Mouse (Mus musculus): ENCODE measurements at regions not wholly inside any gene's neighbourhood (a gene's known extent, or its start where the extent isn't known, plus 50 kb on each side); places are given as distances from the start of the nearest gene placed in this dataset.

GRCm38 (mm10) chr3:115655020-115655419 lies 59.9 kb downstream of the S1pr1 start:
- Histone ChIP-seq H3K4me2 (ENCODE audit: low read depth, low read length, poor library complexity, severe bottlenecking) (no peak overlapping the region), H3K9me3 (ENCODE audit: low read length) (no peaks in the 10 kb centered on the region), H3K4me1 (ENCODE audit: insufficient read depth, low read length) (no peaks in the 10 kb centered on the region), H3K36me3 (ENCODE audit: insufficient read depth, low read length) (no peaks in the 10 kb centered on the region), H3K9ac (replicated peaks; ENCODE audit: low read length, poor library complexity, severe bottlenecking) (no peak overlapping the region), H3K27me3 (ENCODE audit: insufficient read depth, low read length) (no peaks in the 10 kb centered on the region), H3K27ac (ENCODE audit: low read depth, low read length) (no peak overlapping the region), H3K4me3 (ENCODE audit: low read depth, low read length) (no peak overlapping the region)
- ATAC-seq (ENCODE audit: low FRiP score) (no peak), DNase-seq (ENCODE audit: low spot score) (no peak)
- no peak for TF ChIP-seq CTCF (IDR thresholded peaks at IDR 0.05)

DNA sequence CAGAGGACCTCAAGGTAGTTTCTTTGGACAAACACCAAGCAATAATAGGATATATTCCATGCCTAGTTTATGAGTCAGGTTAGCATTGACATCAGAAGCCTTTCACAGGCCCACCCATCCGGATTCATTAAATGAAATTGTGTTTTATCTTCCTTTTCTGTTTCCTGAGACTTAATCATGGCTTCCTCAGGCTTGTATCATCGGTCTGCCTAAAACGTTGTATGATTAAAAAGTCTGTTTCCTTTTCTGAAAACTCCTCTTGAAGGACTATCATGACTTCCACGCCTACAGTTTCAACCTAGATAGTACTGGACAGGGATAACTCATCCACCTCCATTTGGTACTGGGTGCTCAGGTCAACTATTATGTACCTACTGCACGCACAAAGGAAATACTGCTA lies 62.6 kb downstream of the S1pr1 start:
- Histone ChIP-seq H3K27ac (ENCODE audit: low read depth, low read length) (no peak overlapping the region), H3K36me3 (ENCODE audit: insufficient read depth, low read length) (no peaks in the 10 kb centered on the region), H3K9me3 (ENCODE audit: low read length) (no peaks in the 10 kb centered on the region), H3K4me1 (ENCODE audit: insufficient read depth, low read length) (no peaks in the 10 kb centered on the region), H3K27me3 (ENCODE audit: insufficient read depth, low read length) (no peaks in the 10 kb centered on the region), H3K4me2 (ENCODE audit: low read depth, low read length, poor library complexity, severe bottlenecking) (no peak overlapping the region), H3K4me3 (ENCODE audit: low read depth, low read length) (no peak overlapping the region), H3K9ac (replicated peaks; ENCODE audit: low read length, poor library complexity, severe bottlenecking) (no peak overlapping the region)
- no peak for TF ChIP-seq CTCF (IDR thresholded peaks at IDR 0.05)
- no peak for DNase-seq (ENCODE audit: low spot score)
- WGBS, result 83% methylated on average over 5 of the region's 5 CpGs
- no peak for ATAC-seq (ENCODE audit: low FRiP score)

DNA sequence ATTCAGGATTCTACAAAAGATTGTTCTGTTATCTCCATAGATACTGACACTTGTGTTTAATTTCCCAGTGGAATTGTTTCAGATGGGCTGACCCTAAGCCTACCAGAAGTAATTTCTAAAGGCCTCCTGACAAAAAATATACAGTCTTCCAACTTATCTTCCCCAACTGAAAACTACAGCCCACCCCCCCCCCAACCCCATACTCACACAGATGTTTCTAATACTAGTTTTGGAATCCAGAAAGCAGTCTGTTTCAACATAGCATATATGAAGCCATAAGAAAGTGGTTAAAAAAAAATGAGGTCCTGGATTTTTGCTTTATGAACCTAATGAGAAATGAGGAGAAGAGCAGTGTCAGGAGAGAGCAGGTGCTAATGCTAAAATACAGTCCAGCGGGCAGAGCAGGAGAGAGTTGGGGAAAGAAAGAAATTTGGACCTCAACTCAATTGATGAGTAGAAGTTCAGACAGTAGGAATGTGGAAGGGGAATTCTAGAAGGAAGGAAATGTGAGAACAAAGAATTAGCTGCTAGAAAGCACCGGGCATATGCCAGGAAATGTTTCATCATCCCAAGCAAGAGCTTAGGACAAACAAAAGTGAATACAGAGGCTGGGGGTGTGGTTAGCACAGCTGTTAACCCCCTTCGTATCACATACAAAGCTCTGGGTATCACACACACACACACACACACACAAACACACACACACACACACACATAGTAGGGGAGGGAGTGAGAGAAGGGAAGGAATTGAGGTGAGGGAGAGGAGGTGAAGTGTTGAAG lies 65.3 kb downstream of the S1pr1 start:
- Histone ChIP-seq H3K9ac (replicated peaks; ENCODE audit: low read length, poor library complexity, severe bottlenecking) (no peak overlapping the region), H3K4me2 (ENCODE audit: low read depth, low read length, poor library complexity, severe bottlenecking) (no peak overlapping the region), H3K27me3 (ENCODE audit: insufficient read depth, low read length) (no peaks in the 10 kb centered on the region), H3K27ac (ENCODE audit: low read depth, low read length) (no peak overlapping the region), H3K36me3 (ENCODE audit: insufficient read depth, low read length) (no peaks in the 10 kb centered on the region), H3K9me3 (ENCODE audit: low read length) (no peaks in the 10 kb centered on the region), H3K4me1 (ENCODE audit: insufficient read depth, low read length) (no peaks in the 10 kb centered on the region), H3K4me3 (ENCODE audit: low read depth, low read length) (no peak overlapping the region)
- ATAC-seq (ENCODE audit: low FRiP score) (no peak), DNase-seq (ENCODE audit: low spot score) (no peak)
- WGBS, result 77% methylated on average over 3 of the region's 3 CpGs
- no peak for TF ChIP-seq CTCF (IDR thresholded peaks at IDR 0.05)

DNA sequence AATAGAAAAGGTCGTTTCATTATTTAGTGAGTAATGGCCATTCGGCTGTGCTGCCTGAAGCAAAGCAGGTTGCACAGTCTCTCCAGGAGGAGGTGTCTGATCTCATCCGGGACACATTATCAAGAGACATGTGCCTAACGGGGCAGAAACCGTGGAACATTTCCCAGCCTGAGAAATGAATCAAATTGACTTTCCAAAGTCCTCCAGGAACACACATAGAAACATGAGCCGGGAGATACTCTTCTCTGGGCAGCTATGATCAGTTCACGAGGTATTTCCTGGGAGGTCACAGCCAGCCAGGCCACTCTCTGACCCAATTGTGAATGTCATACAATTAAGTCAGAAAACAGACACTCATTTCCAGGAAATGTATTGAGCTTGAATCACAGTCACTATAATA lies 67.9 kb downstream of the S1pr1 start:
- DNase-seq (ENCODE audit: low spot score) (no peak), ATAC-seq (ENCODE audit: low FRiP score) (no peak)
- Histone ChIP-seq H3K9me3 (ENCODE audit: low read length) (no peaks in the 10 kb centered on the region), H3K4me1 (ENCODE audit: insufficient read depth, low read length) (no peaks in the 10 kb centered on the region), H3K4me2 (ENCODE audit: low read depth, low read length, poor library complexity, severe bottlenecking) (no peak overlapping the region), H3K4me3 (ENCODE audit: low read depth, low read length) (no peak overlapping the region), H3K9ac (replicated peaks; ENCODE audit: low read length, poor library complexity, severe bottlenecking) (no peak overlapping the region), H3K27me3 (ENCODE audit: insufficient read depth, low read length) (no peaks in the 10 kb centered on the region), H3K27ac (ENCODE audit: low read depth, low read length) (no peak overlapping the region), H3K36me3 (ENCODE audit: insufficient read depth, low read length) (no peaks in the 10 kb centered on the region)
- 79% methylated on average over 7 of the region's 7 CpGs for WGBS
- no peak for TF ChIP-seq CTCF (IDR thresholded peaks at IDR 0.05)

DNA sequence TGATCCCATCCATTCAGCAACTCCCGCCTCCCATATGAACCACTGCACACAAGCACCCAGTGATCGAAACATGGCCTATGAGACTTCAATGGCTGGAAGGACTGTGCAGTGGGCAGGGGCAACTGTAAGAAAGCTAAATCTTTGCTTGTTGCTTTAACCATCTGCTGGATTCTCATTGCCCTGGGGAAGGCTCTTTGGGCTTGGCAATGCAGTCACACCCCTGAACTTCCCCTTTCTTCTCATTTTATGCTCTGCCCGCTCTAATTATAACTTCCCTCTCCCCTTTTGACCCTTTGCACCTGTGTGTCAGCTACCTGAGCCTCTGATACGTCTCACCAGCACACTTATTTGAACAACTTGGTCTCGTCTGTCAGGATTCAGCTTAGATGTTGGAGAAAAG lies 70.6 kb downstream of the S1pr1 start:
- Histone ChIP-seq H3K4me3 (ENCODE audit: low read depth, low read length) (no peak overlapping the region), H3K36me3 (ENCODE audit: insufficient read depth, low read length) (no peaks in the 10 kb centered on the region), H3K4me1 (ENCODE audit: insufficient read depth, low read length) (no peaks in the 10 kb centered on the region), H3K4me2 (ENCODE audit: low read depth, low read length, poor library complexity, severe bottlenecking) (no peak overlapping the region), H3K27ac (ENCODE audit: low read depth, low read length) (no peak overlapping the region), H3K9me3 (ENCODE audit: low read length) (no peaks in the 10 kb centered on the region), H3K9ac (replicated peaks; ENCODE audit: low read length, poor library complexity, severe bottlenecking) (no peak overlapping the region), H3K27me3 (ENCODE audit: insufficient read depth, low read length) (no peaks in the 10 kb centered on the region)
- 89% methylated on average over 5 of the region's 5 CpGs for WGBS
- TF ChIP-seq CTCF (IDR thresholded peaks at IDR 0.05), result no peak
- DNase-seq (ENCODE audit: low spot score) (no peak), ATAC-seq (ENCODE audit: low FRiP score) (no peak)

DNA sequence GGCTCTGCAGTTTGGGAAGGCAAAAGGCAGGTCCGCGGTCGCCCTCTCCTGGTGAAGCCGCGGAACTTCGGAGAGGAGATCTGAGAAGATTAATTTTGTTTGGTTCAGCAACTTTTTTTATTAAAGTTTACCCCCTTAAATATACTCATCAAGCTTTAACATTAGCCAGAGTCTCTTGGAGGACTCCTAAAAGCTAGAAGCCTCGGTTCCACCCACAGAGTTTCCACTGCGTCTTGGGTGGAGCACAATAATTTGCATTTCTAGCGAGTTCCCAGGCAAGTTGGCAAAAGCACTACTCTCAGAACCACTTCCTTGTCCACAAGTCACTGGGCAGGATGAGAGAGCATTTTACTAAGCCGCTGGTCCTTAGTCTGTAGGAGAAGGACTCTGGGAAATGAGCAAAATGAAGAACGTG lies 72.0 kb downstream of the S1pr1 start:
- Histone ChIP-seq H3K27ac (ENCODE audit: low read depth, low read length) (no peak overlapping the region), H3K9ac (replicated peaks; ENCODE audit: low read length, poor library complexity, severe bottlenecking) (no peak overlapping the region), H3K9me3 (ENCODE audit: low read length) (no peaks in the 10 kb centered on the region), H3K4me1 (ENCODE audit: insufficient read depth, low read length) (no peaks in the 10 kb centered on the region), H3K4me3 (ENCODE audit: low read depth, low read length) (peak overlapping the region; percentile 41), H3K36me3 (ENCODE audit: insufficient read depth, low read length) (no peaks in the 10 kb centered on the region), H3K4me2 (ENCODE audit: low read depth, low read length, poor library complexity, severe bottlenecking) (peak overlapping the region; percentile 56), H3K27me3 (ENCODE audit: insufficient read depth, low read length) (no peaks in the 10 kb centered on the region)
- no peak for ATAC-seq (ENCODE audit: low FRiP score)
- WGBS, result 5% methylated on average over 11 of the region's 11 CpGs
- peak; percentile 96 for TF ChIP-seq CTCF (IDR thresholded peaks at IDR 0.05)
- DNase-seq (ENCODE audit: low spot score), result peak; percentile 83

Measured in midbrain, postnatal 0 days (tissue).